Mouse (Mus musculus) liver, adult 2 months (tissue): Measurements from ENCODE around the gene Atg10.

ENCODE experiments used
- CTCF ChIP-seq: fragments of 200-500 bp; IDR thresholded peaks from 2 replicates; pipeline ENCODE4 v1.5.1; 2011; ENCODE audit warnings: low read depth, low read length, control low read depth
- POLR2A ChIP-seq: fragments of 200-500 bp; IDR thresholded peaks from 2 replicates; pipeline ENCODE4 v1.6.1; 2011; ENCODE audit warnings: low read length, control low read depth; ENCODE audit not compliant: insufficient read depth; ENCODE audit errors: extremely low read depth

- TF ChIP-seq CTCF: no peak
- TF ChIP-seq POLR2A: no peak
Measured at GRCm38 (mm10) chr13:91011851-91012250, 211.9 kb downstream of the Atg10 start.
